Mouse (Mus musculus): ENCODE measurements at regions not wholly inside any gene's neighbourhood (a gene's known extent, or its start where the extent isn't known, plus 50 kb on each side); places are given as distances from the start of the nearest gene placed in this dataset.
"Not testable (repeated sequence)": the region's sequence is repeated elsewhere in the genome, so short reads cannot be mapped to it uniquely, and the experiment has no call there.

- DNase-seq (ENCODE audit: low spot score in 2 of 2): no peak
Measured at GRCm38 (mm10) chr7:62179387-62179786, 167.0 kb upstream of the Ndn start.

- DNase-seq (ENCODE audit: low spot score in 2 of 2): no peak
Measured at GRCm38 (mm10) chr7:62208529-62208928, 137.8 kb upstream of the Ndn start.

DNA sequence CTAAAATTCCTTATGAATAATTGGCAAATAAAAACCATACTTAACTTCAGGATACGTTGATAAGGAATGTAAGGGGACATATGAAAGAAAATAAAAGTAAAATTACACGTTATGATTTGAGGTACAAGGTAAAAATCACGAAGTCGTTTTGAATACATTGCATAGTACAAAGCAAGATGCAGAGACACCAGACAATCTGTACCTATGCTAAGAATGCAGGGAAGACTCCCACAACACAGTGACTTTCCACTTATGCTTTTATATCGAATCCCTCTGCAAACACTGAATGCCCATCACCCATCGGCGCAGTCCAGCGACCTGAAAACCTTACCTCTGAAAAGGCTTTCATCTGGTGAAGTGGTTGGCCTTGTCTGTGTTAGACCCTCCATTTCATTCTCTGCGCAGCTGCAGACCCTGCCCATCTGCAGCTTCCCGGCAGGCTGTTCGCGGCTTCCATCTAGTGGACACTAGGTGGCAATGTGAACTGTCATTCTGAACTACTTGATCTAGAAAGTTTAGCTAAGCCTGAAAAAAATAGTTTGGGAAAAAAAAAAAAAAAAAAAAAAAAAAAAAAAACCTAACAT is 137.2 kb upstream of the Ndn start:
- peak in 1 of 2 experiments; percentile 33 for DNase-seq (ENCODE audit: low spot score in 2 of 2)

- DNase-seq (ENCODE audit: low spot score in 2 of 2): no peak
Measured at GRCm38 (mm10) chr7:62225184-62225583, 121.2 kb upstream of the Ndn start.

DNA sequence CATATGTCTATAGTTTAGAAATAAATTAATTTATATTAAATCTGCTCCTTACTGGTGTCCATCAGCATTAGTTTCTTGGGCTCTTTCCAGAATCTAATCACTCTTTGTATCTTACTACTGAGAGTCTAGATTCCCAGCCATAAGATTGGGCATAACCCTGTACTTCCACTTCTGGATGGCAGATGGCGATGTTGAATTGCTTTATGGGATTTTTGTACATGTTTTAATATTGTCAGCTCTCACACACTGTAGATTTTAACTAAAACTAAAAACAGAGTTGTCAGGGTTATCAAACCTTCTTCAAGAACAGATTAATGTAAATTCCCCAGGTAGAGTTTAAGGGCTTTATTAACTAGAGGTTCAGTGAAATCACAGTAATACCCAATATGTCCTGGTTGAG is 118.6 kb upstream of the Ndn start:
- DNase-seq (ENCODE audit: low spot score in 2 of 2): no peak

- no peak for DNase-seq (ENCODE audit: low spot score in 2 of 2)
Measured at GRCm38 (mm10) chr7:62230713-62231112, 115.7 kb upstream of the Ndn start.

GRCm38 (mm10) chr7:62231120-62231574 is 115.2 kb upstream of the Ndn start:
- peak; percentile 43 to 59 for DNase-seq (ENCODE audit: low spot score in 2 of 2)

DNA sequence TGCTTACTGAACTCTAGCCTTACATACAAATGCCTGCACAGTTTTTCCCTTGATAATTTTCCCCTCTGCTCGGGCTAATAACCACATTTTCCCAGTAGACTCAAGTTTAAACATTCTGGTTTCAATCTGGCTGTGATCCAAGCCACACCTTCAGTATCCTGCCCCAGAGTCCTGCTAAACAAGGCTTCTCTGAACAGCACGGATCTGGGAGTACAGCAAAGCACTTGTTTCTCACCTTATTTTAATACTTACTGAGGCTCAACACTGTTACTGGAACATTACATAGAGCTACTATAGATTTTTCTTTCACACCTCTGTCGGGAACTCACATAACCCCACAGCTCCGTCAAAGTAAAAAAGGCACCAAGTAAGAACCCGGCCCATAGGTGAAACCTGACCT is 114.3 kb upstream of the Ndn start:
- DNase-seq (ENCODE audit: low spot score in 2 of 2): no peak

DNA sequence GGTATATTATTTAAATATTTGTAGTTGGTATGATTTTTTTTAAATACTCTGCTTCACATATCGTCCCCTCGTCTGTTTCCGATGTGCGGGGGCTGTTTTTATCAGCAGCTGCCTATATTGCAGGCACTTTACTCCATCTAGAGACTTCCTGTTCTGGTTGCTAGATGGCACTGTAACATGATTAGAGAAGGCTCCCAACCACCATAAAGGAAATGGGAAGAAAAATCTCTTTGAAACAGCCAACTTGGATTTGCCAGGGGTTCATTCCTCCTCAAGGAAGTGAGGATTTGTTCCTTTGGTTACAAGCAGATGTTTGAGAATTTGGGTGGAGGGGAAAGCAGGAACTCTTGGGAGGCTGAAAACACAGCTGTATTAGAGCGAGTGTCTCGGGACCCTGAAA is 112.3 kb upstream of the Ndn start:
- DNase-seq (ENCODE audit: low spot score in 2 of 2): no peak

DNA sequence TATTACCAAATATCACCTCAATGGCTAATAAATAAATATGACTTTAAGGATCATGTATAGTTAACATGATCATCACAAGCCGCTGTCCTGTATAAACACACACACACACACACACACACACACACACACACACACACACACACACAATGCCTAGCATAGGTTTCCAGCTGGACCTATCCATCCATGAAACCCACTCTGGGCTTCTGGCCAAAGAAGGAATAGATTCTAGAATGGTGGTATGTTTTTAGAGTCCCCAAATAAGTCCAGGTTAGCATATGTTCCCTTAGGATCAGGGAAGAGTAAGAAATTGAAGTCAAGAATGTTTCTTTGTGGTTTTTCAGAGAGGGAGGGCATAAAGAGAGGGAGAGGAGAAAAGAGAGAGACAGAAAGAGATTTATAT is 110.6 kb upstream of the Ndn start:
- no peak for DNase-seq (ENCODE audit: low spot score in 2 of 2)

- peak in 1 of 2 experiments; percentile 10 for DNase-seq (ENCODE audit: low spot score in 2 of 2)
Measured at GRCm38 (mm10) chr7:62261688-62262114, 84.7 kb upstream of the Ndn start.

- DNase-seq (ENCODE audit: low spot score in 2 of 2): not testable (repeated sequence)
Measured at GRCm38 (mm10) chr7:62262174-62262573, 84.2 kb upstream of the Ndn start.

- DNase-seq (ENCODE audit: low spot score in 2 of 2): no peak
Measured at GRCm38 (mm10) chr7:62269156-62269855, 77.1 kb upstream of the Ndn start.

- DNase-seq (ENCODE audit: low spot score in 2 of 2): no peak
Measured at GRCm38 (mm10) chr7:62276219-62276618, 70.2 kb upstream of the Ndn start.

DNA sequence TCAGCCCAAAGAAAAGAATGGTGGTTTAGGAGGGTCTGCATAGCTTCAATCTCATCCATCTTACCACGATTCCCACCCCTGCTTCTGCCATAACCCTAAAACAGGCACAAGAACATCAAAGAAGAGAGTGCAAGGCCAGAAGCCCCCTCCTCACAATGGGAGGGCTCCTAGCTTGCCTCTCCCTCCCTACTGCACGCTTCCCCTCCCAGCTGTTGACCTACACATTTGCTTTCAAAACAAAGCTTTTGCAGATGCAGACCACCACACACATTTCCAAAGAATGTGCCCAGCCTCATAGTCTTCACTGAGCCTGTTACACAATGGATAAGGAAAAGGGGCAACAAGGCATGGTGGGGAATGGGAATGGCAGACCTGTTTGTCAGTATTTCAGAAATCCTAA is 67.9 kb upstream of the Ndn start:
- DNase-seq (ENCODE audit: low spot score in 2 of 2): no peak

DNA sequence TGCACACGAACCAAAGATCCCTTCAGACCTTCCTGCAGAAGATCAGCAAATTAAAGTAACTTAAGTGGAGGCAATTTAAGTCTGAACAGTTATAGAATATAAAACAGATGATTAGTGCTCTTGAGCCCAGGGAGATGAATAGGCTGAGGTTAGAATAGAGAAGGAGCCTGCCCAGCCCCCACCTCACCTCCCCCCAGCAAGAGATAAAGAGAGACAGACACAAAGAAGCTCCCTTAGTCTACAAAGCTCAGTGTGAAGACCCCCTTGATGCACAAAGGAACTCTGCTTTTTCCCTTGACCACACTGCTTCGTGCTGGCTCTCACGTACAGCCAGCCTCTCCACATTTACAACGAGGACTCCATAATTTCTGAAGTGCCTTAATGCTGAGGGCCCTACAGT is 67.3 kb upstream of the Ndn start:
- DNase-seq (ENCODE audit: low spot score in 2 of 2): no peak

Measured in frontal cortex, postnatal 14 days (tissue).